Mouse (Mus musculus) cerebellum, adult 18-20 months (tissue): Measurements from ENCODE around the gene Capza3.

Source experiments
- DNase-seq, 2 experiments: peaks; one replicate each; pipeline ENCODE4 v3.0.0; 2021

Capza3 gene

GRCm38 (mm10) chr6:140040952-140041351 lies at the start of gene Capza3:
Gene Capza3, plus strand, starts transcription at chr6:140041252.
- DNase-seq: no peak

DNA sequence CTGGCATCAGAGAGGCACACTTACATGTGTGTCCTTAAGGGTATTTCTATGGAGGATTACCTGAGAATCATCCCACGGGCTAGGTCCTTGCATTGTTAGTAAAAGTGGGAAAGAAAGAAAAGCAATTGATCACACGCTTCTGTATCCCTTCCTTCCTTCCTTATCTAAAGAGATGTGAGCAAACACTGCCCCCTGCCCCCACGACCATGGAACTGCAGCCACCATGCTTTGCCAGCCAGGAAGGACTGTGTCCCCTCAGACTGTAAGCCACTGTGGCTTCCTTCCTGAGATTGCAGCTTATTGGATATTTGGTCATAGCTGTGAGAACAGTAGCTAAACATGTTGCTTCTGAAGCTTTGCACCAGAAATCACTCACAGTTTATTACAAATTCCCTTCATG lies 35.9 kb upstream of the Capza3 start:
- DNase-seq: no peak

DNA sequence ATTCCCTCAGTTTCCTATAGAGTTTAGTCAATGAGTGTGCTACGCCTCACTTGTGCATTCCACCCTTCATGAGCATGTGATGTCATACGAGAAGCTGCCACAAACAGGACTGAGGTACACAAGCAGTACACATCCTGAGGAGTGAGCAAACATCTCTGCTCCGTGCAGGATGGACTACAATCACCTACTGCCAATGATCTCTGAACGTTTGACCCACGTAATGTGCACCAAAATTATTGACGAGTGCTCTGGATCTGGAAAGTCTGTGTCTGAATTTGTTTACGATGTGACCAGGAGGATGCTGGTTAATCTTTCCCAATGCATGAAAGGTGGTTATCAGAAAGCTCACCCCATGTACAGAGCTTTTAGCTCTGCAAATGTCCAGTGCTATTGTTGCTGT lies 16.6 kb upstream of the Capza3 start:
- no peak for DNase-seq

DNA sequence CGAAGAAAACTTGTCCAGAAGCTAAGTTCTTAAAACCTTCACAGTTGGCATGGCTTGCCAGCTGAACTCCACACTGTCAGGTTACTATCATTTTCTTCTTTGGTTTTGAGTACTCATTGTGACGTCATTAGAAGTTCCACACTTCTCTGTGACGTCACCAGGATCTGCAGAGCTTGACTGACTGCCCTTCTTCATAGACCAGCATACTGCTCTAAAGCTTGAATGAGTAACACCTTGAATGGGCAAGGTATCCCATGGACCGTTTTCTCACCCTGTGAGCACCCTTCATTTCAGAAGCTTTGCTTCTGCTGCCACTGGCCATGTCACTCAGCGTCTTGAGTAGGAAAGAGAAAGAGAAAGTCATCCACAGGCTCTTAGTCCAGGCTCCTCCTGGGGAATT lies 305 bp downstream of the Capza3 start, which contains the start of gene Plcz1:
Plcz1 (minus strand) TSS at position 101 of the 400 bp plus-strand sequence.
- no peak for DNase-seq

GRCm38 (mm10) chr6:140051476-140051875 lies 10.4 kb downstream of the Capza3 start:
- DNase-seq: no peak

DNA sequence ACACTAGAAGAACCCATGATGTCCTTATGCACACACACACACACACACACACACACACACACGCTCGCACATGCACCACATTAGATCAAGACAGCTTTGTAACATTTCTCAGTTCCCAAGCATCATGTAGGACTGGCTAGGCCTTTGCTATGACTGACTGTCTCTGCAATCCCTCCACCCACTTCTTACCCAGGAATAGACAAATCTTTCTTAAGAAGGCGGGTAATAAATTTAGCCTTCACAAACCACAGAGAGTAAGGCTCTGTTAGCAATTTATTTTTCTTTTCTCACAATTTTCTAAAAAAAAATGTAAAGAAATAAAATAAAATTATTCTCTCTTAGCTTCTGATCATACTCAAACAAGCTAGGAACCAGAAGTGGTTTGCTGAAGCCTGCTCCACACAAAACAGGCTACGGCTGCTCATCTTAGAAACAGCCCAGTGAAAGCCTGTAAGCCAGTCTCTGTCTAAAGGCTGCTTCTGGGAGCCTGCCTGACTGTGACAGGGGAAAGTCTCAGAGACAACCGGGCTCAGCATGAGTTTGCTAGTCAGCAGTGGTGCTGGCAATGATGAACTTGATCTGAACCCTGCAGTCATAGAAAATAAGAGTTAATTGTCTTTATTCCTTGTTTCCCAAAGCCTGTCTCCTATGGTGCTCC lies 13.3 kb downstream of the Capza3 start:
- DNase-seq: no peak

DNA sequence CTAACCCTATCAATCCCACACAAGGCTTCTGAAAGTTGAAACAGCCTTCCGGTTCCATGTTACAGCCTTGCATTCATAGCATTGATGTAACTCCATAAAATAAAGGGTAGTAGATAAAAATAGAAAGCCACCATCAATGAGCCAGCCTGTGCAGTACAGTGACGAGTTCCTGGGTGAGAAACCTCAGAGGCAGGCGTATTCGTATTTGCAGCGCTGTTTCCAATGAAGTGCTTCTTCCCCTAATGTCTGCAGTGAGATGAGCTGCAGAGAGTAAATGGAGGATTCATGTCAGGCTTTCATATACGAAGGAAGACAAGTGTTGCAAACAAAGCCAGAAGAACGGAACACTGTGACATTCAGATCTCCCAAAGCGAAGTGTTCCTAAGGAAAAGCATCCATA lies 28.1 kb downstream of the Capza3 start:
- DNase-seq: no peak

DNA sequence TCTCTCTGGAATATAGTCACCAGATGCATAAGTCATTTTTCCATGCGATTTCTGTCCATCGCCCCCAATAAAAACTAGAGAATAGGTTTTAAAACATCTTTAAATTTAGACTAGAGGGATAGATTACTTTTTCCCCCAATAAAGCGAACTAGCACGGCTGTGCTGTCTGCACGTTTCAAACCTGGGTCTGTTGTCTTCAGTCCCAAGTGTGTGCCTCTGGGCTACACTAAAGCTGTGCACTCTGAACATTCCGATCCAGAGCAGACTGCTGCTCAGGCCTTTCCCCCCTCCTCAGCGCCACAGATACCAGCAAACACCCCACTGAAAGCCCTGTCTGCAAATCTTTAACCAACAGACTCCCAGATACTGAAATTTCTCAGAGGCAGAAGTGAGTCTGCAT lies 39.9 kb downstream of the Capza3 start:
- DNase-seq: no peak

DNA sequence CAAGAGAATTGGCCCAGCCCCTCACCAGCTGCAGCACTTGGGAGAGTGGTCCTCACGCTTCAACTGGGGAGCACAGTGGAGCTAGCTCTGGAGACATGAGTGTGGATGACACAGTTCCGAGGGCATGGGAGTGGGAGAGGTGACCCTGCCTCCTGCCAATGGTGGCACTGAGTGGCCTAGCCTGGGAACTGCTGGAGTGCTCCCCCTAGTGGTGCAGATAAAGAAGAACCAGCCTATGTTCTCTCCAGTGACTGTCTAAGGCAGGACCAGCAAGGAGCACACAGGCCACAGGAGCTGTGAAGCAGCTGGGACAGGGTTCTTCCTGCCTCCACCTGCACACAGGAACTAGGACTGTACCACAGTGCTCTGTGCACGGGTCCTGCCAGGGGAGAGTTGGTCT lies 40.7 kb downstream of the Capza3 start:
- no peak for DNase-seq

DNA sequence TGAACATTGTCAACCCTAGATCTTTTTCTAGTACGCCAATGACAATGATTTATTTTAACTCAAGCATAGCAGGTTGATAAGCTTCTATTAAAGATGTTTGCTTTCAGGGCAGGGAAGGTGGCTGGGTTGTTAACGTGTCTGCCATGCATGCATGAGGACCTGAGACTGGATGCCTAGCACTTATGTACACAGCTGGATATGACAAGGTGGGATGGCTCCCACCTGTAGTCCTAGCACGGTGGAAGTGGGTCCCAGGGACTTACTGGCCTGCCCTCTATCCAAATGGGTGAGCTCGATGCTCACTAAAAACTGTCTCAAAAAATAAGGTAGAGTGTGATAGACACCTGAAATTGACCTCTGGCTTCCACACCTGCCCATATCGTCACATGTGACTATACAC lies 48.8 kb downstream of the Capza3 start:
- DNase-seq: no peak
